Mouse (Mus musculus) lung, postnatal 4 days (tissue): Measurements from ENCODE around the gene Csnk1e.
A peak's percentile ranks its signal among the peaks of the same experiment; 100 is the strongest.

Experiments
- DNase-seq, 2 experiments: peaks; one replicate each; pipeline ENCODE4 v3.0.0; 2021

Csnk1e gene

DNA sequence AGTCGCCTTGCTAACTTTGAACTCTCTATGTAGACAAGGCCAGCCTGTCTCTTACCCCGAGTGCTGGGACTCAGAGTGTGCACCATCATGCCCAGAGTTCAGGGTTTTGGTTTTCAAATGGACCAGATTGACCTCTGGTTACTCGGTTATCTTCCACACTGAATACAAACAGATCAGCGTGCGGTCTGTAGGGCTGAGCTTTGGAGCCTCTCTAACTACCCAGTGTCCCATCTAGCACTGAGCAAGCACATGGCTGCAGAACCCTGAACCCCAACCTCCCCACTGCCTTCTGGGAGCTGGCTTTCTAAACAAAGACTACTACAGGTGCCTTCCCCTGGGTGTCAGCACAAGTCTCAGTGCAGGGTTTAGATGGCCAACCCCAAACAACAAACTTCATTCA, 62.8 kb downstream of the Csnk1e start:
- no peak for DNase-seq

DNA sequence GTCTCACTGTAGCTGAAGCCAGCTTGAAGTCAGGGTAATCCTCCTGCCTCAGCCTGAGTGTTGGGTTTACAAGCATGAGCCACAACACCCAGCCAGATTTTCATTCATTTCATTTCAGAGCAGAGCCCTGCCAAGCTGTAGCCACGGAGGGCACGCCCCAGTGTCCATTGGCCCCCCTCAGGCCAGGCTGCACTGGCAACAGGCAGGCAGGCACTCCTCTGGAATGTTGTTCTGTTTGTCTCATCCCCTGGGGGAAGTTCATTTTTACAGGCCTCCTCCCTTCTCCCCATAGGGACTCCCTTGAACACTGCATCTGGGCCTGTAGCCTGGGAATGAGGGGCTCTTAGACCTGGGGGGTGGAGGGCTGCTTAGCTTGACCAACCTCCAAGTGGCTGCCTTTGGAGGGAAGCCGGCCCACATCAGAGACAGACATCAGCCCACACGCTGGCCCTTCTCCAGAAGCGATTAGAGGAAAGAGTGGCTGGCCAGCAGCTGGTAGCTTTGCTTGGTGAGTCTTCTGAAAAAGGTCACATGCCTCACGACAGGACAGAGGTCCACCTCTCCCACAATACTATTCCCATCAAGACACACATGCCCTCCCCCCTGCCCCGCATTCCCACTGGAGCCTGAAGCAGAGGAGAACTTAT, 63.8 kb downstream of the Csnk1e start:
- peak; percentile 86 to 94 for DNase-seq

DNA sequence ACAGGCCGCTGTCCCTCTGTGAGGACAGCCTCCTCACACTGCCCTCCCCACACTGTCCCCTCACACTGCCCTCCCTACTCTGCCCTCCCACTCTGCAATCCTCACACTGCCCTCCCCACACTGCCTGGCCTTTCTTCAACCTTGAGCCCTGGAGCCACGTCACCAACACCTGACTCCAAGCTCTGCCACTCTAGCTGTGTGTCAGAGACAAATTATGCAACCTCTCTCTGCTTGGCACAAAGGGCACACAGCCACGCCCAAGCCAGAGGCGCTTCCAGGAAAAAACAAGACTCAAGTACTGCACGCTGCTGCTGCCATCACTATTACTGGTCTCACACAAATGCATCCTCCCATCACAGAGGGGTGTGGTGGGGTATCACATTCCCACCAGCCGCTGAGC, 64.9 kb downstream of the Csnk1e start:
- peak; percentile 73 for DNase-seq

DNA sequence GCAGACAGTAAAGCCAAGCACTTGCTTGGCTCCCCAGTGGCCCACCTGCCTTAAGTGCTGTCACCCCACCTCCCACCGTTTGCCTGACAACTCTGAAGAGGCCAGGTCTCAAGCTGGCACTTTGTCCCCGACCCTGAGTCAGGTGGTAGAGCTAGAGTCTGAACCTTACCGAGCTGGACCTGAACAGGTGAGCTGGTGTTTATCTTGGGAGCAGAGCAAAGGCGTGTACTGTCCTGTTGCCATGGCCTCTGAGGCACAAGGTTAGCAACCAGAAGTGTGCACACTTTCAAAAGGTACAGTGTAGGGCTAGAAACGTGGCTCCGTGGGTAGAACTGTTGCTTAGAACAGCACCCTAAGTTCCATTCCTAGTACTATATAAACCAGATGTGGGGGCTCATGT, 67.2 kb downstream of the Csnk1e start:
- DNase-seq: peak in 1 of 2 experiments; percentile 29

DNA sequence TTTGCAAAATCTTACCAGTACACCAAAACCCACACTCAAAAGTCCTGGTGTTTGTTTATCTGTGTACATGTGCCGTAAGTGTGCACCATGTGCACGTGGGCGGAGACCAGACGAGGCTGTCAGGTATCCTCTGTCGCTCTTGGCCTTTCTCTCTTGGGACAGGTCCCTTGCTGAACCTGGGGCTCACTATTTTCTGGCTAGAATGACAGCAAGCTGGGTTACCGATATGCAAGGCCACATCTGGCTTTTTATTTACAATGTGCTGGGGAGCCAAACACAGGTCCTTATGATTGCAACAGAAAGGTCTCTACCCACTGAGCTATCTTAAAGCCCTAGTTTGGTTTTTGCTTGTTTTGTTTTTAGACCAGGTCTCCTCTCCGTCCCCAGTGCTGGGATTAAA, 67.8 kb downstream of the Csnk1e start:
- no peak for DNase-seq

DNA sequence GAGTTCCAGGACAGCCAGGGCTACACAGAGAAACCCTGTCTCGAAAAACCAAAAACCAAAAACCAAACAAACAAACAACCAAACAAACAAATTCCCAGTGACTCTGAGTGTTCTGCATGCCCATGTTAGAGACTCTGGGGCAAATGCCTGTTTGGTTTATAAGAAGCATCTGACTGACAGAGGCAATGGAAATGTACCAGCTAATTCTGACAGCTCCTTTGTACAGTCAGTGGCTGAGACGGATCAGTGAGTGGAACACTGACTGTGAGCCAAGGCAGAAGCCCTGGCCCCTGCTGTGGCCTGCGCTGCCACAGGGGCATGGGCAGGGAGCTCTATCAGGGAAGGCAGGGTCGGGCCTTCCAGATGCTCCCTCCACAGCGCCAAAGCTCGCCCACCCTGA, 68.3 kb downstream of the Csnk1e start:
- DNase-seq: no peak

DNA sequence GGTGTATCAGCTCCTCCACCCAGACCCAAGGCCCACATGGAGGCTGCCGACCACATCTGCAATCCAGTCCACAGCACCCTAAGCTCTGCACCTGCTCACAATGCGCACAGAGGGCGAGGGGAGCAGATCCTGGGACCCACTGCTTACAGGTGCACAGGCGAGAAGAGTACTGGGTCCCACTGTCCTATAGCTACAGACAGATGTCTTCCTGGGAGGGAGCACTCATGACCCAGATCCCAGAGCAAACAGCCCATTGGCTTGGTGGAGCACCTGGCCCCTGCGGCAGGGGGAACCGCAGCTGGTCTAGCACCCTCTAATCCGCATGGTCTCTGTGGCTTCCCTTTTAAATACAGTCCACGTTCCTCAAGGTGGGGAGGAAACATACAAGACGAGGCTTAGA, 73.7 kb downstream of the Csnk1e start:
- DNase-seq: no peak

DNA sequence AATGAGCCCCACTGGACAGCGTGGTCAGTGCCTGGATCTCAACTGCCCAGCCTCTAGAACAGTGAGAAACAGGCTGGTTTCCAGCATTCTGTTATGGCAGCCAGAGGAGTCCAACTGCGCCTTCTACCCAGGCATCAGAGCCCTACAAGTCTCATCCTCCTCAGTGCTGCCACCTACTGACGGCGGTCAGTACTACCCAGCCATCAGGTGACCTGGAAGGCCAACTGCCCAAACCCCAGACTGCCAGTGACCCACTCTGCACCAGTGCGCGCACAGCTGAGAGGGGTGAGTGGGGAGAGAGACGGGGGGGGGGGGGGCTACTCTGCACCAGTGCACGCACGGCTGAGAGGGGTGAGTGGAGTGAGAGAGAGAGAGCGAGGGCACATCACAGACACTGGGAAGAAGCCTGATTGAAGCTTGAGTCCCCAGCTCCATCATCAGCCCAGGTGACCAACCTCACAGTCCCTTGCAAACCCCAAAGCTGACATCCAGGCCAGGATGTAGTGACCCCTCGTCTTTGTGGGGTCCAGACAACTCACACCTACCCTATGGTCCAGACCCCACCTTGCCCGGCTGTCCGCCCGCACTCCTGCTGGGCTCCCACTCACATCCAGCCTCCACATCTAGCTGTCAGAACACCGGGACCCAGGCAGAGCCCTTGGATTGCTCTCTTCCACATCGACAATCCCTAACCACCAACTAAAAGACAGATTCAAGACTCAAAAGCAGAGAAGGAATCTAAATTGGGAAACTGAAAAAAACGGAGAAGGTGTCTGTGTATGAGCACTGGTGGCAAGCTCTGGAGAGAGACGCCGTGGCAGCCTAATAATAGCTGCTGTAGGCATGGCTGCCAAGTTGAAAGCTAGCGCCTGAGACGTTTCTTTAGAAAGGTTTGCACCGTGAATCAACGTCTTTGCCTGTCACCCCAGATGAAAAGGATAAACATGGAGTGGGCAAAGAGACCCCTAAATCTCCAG, 74.6 kb downstream of the Csnk1e start:
- peak; percentile 78 to 84 for DNase-seq

DNA sequence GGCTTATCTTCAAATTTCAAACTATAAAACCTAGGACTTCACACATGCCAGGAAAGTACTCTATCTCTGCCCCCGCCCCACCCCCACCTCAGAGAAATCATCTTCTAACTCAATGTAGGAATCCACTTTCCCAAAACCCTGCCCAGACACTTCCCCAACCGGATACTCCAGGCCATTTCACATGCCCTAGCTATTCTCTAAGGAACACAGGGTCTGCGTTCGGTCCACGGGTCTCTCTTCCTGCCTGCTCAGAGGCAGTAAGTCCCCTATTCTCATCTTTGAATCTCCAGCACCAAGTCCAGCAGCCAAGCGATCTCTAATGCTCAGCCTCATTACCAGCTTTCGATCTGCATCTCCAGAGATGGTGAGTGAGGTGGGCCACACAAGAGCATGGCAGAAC, 75.7 kb downstream of the Csnk1e start:
- no peak for DNase-seq

DNA sequence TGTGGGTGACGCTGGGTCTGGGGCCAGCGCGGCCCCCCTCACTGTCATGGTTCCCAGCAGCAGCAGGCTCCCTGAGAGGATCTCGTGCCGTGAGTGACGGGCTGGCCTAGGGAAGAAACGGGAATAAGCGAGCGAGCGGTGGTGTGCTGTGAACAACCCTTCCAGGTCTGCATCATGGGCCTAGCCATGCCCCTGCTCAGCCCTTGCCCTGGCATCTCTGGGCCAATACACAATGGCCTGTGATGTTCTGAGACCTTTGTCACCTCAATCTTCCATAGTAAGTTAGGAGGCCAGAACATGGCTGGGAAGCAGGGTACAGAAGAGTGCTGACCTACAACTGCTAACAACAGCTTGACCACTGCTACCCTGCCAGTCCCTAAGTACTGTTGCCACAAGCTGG, 76.8 kb downstream of the Csnk1e start:
- no peak for DNase-seq

DNA sequence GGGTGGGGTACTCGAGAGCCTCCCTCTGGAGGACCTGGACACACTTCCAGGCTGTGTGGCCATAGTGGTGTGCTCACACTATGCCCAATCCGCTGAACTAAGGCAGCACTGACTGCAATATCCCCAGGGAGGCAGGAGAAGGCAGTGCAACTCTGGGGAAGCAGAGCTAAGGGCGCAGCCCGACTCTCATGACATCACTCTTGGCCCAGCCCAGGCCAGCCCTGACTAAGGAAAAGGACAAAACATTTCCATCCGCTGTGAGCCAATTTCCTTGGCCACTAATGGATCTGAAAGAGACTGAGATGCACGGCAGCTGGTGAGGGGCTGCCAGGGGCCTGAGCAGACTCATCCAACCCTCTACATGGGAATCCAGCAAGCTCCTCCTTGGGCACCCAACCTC, 77.7 kb downstream of the Csnk1e start:
- DNase-seq: peak; percentile 83 to 92

DNA sequence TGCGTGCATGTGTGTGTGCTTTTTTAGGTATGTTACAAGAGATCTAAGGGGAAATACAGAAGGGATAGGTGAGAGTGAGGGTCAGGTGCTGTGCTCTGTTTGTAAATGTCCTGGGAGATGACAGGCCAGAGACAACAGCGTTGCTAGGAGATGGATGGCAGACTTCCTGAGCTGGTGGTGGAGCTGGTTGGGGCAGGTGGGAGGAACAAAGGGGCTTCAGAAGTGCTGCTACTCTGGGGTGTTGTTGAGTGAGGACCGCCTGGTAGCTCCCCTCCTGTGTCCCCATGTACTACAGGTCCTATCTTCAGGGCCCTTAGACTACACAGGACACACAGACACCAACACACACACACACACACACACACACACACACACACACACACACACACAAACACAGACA, 80.6 kb downstream of the Csnk1e start:
- no peak for DNase-seq

DNA sequence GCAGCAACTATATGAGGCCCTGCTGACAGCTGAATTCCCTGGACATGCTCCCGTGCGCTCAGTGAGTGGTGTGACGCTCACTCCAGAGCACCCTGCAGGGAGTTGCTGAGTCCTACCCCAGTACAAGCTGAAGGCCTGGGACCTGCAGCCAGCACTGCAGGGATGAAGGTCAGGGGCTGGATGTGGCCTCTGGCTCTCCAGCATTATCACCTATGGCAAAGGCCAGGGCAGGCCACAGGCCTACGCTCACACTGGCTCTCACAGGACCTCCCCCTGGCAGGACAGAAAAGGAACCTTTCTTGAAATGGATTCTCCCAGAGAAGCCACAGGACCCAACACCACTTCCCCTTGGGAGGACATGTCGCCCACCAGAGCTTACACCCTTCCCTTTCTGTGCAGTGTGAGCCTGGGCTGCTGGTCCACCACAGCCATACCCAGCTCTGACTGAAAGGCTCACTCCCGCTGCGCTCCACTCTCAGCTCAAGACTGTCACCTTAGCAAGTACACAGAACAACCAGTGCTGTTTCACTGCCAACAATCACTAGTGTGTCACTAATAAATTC, 85.0 kb downstream of the Csnk1e start:
- DNase-seq: no peak

DNA sequence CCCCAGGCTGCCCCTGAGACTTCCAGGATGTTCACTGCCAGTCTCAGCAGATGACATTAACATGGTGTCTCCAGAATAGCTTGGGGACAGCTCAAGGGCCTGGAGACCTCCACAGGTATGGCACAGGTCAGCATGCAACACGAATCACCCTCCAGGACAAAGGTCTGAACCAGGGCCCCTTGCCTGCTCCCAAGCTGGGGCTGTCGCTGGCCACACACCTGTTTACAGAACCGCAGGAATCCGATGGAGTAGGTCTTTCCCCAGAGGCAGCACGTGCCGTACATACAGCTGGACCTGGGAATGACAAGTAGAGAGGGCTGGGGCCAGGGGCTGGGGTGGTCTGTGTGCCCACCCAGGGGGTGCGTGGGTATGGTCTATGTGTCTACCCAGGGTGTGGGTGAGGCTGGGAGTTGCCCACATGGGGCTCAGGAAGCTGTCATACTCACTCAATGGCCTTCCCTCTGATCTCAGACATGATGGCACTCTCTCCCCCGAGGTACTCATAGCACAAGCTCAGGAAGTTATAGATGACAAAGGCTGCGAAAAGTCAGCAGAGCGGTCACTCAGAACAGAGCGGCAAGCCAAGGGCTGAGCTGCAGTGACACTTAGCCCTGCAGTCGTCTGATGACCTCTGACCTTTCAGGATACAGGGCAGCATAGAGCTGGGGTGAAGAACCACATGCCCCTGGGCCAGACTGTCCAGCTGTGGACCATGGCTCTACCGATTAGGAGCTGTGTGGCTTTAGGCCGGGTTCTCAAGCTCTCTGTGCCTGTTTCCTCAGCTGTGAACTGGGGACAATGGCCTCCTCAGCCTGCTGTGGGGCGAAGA, 85.7 kb downstream of the Csnk1e start:
- DNase-seq: peak in 1 of 2 experiments; percentile 42

DNA sequence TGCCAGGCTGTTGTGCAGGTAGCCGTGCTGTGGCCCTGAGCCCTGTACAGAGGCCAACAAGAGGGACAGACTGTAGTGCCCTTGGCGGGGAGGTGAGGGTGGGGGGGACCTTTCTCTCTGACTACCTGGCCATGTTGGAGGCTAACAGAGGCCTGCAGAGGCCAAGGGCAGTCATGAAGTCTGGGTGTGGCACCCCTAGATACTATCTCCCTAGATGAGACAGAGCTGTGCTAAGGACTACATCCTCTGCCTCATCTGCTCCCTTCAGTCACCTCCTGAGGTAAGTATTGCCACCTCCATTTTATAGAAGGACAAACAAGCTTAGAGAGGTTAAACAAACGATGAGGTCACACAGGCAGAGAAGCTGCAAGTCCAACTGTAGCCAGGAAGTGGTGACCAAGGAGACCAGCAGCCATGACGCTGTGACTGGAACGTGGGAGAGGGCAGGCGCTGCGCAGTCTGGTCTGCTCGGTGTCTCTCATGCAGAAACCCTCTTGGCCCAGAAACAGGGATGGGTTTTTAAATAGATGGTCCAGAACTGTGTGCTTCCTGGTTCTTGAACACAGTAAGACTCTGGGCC, 86.4 kb downstream of the Csnk1e start:
- peak; percentile 62 to 76 for DNase-seq

DNA sequence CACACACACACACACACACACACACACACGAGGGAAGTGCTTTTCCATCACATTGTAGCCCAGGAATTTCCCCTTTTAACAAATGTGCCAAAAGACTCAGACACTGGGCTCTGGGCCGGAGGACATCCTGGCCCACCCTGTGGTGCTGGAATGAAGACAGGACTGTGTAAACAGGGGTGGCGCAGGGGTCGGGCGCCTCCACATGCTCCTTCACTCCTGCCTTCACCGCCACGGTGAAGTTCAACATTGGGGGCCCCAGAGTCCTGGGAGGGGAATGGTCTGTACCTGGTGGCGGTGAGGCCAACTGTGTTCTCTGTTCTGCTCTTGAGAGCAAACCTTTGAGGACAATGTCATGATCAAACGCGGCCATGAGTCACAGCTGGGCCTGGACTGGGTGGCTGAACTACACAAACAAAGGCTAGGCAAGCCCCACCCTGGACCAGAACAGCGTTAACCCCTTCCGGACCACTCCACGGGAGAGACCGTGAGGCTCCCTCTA, 87.0 kb downstream of the Csnk1e start:
- peak; percentile 86 to 90 for DNase-seq
